Mouse (Mus musculus) lung, postnatal 0 days (tissue): ENCODE measurements at regions not wholly inside any gene's neighbourhood (a gene's known extent, or its start where the extent isn't known, plus 50 kb on each side); places are given as distances from the start of the nearest gene placed in this dataset.

ENCODE experiments used
- CTCF ChIP-seq: IDR thresholded peaks from 2 replicates; pipeline ENCODE4 v1.5.1; 2016; ENCODE audit warnings: antibody characterized with exemption, mild to moderate bottlenecking
- EP300 ChIP-seq: IDR thresholded peaks from 2 replicates; pipeline ENCODE4 v1.6.1; 2016; ENCODE audit warnings: antibody characterized with exemption, mild to moderate bottlenecking, control low read depth

DNA sequence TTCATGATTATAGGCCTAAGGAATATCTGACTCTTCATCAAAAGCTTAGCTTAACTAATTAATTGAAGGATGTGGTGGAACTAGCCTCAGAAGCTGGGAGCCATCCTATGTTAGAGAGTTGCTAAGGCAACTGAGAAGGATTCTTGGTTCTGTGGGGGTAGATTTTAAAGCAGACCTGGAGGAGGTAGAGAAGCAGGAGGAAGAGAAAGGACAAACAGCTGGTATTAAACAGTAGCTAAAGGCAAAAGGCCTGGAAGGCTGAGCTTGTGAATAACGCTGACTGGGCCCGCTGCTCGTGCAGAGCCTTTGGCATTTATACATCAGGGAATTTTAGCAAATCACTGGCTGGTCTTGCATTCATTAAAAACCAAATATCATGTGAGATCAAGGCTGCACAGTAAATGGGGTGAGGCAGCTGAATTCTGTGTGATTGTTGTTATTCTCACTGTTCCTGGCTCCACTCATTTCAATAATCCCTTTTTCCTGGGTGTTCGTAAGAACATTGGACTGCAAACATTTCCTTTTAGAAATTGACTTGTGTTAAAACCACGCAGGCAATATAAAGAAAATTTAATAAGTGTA, 121.1 kb upstream of the B430305J03Rik start:
- TF ChIP-seq CTCF (no peak), EP300 (no peak)
